Mouse (Mus musculus): ENCODE data around the gene Mcur1.

GRCm38 (mm10) chr13:43530832-43531693 is 28.9 kb downstream of the Mcur1 start:
- TF ChIP-seq CTCF (IDR thresholded peaks at IDR 0.05; ENCODE audit: low read depth) (peak; percentile 32; the same call in 1 of the 2 replicates), EP300 (IDR thresholded peaks at IDR 0.05; ENCODE audit: low read depth) (no peak)

Data from liver, embryonic 14.5 days (tissue).